Mouse (Mus musculus) kidney, adult 8-10 months (tissue): ENCODE data around the gene Mvd.

Source experiments
- DNase-seq, 2 experiments: peaks; one replicate each; pipeline ENCODE4 v3.0.0; 2022

The Mvd gene

DNA sequence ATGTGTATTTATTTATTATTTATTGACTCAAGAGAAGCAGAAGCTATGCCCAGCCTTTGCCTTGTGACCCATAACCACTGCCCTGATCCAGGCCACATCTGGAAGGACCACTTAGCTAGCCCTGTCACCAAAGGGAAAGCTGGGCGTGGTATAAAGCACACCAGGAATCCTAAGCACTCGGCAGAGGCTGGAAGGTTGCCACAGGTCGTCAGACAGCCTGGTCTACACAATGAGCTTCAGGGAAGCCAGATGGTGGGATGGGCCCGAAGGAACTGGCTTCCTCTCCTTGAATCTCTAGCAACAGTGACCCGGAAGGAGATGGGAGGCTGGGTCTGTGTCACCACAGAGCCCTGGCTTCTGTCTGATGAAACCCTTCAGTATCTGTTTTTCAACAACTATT is 19.6 kb downstream of the Mvd start:
- peak; percentile 37 to 52 for DNase-seq

DNA sequence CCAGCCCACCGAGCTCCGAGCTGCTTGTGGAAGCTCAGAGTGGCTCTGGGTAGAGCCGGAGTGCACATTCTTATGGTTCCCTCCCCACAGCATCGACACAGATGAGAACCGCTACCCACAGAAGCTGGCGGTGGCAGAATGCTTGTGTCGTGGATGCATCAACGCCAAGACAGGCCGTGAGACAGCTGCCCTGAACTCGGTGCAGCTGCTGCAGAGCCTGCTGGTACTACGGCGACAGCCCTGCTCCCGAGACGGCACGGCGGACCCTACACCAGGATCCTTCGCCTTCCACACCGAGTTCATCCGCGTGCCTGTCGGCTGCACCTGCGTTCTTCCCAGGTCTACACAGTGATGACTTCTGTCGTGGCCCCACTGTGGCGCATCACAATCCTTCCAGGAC is 20.0 kb downstream of the Mvd start:
- no peak for DNase-seq

DNA sequence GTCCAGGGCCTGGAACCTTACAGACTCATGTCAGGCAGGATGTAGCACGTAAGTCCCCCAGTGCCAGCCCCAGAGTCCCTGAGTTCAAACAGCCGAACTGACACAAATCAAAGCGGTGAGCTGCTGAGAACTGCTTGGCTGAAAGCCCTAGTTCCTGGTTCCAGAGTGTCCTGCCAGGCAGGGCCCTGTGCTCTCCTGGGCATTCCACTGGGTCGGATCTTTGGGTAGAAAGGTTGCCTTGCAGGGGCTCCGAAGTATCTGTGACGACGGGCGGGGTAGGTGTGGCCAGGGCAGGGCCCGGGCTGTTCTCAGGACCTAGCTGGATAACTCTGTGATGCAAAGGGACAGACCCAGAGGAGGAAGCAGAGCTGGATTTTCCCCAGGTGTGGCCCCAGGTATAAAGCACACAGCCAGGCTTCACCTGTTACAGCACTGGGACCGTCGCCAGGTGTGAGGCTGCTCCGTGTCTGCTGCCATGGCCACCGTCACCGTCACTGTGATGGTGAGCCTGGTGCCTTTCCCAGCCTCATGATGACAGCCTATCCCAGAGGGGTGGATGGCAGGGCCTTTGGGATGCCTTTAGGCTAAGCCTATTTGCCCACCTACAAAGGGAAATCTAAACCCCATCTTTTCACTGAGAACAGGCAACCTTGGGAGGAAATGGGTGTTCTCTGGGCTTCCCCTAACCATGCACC is 21.7 kb downstream of the Mvd start, which contains the start of gene Il17c:
Gene Il17c, plus strand, starts transcription at position 645 of the 695 bp plus-strand sequence.
- DNase-seq: peak in 1 of 2 experiments; percentile 39

DNA sequence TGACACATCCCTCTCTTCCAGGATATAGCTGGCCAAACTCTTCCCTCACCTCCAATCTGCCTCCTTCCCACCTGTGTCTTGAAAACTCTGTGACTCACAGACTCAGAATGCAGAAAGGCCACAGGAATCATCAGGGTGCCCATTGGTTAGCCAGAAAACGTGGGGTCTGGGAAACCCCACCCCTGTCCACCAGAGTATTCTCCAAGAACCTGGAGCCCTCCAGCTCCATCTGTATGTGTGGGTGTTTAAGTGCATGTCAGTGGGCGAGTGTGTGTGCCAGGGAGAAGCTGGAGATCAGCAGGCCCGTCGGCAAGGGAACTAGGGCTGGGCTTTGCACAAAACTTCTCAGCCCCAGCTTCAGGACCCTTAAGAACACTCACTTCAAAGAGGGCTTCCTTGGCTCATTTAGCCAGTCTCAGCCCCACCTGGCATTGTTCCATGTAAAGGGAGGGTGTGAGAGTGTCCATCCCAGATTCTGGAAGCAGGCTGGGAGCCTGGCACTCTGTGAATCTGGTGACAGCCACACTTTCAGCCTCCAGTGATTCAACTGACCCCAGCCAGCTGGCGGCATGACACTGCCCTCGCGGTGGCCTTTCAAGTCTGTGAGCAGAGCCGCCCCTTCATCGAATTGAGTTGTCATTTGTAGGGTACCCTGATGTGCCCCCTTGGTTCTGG is 23.2 kb downstream of the Mvd start:
- no peak for DNase-seq

DNA sequence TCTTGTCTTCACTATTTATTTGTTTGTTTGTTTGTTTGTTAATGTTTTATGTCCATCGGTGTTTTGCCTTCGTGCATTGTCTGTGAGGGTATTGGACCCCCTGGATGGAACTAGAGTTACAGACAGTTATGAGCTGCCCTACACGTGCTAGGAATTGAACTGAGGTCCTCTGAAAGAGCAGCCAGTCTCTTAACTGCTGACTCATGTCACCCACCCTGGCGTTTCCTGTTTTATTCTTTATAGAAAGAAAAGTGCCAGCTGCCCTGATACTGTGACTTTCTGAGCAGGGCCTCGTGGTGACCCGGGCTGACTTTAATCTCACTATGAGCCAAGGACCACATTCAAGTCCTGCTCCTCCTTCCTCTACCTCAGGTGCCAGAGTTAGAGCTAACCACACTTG is 27.7 kb downstream of the Mvd start:
- no peak for DNase-seq

DNA sequence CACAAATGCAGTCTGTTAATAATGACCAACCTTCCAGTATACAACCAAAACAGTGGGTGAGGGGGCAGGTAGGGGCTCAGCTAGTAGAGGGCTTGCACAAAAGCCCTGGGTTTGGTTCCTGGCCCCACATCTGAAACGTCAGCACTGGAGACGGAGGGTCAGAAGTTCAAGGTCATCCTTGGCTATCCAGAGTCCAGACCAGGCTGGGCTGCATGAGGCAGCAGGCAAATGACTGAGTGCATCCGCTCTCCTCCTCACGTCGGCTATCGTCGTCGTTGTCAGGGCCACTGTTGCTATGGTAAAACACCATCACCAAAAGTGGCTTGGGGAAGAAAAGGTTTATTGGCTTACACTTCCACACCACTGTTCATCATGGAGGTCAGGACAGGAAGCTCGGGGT is 28.9 kb downstream of the Mvd start:
- DNase-seq: no peak

DNA sequence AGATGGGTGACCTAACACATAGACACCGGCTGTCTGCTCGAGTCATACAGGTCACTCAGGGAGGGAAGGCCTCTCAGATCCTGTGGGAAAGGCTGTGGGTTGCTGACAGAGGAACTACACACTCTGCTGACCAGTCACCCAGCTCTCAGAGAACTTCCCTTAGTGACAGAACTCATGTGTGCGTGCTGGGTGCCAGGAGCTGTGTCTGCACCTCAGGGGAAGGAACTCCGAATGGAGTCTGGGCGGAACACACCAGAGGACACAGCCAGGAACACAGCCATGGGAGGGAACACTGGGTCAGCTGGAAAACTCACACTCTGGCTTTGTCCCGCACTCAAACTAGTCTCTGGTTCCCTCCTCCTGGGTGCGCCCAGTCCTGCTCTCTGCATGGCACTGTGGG is 35.5 kb downstream of the Mvd start:
- no peak for DNase-seq

DNA sequence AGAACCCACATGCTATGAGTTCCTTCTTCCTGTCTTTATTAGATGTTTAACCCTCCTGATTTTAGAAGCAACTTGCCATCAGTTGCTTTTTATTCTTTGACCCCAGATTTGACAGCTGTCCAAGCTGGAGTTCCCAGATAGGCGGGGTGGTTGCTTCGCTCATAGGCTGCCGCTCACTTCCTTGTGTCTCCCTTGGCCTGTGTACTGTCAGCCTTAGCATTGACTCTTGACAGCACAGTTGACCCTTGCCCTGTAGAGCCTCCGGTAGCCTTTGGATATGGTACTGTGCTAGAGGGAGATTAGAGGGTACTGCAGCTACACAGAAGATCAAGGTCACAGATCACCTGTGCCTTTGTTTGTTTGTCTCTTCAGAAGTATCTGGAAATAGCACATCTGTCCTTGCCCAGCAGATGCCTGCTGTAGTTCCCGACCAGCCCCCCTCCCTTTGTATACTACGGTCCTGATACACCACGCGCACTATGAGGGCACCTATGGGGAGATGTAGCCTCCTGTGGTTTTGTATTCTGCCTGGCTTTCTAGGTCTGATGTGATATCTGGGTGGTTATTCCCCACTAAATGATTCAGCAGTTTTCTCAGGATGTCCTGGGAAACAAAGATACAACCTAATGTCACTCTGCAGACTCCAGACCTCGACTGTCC is 37.9 kb downstream of the Mvd start:
- DNase-seq: peak; percentile 72 to 80

DNA sequence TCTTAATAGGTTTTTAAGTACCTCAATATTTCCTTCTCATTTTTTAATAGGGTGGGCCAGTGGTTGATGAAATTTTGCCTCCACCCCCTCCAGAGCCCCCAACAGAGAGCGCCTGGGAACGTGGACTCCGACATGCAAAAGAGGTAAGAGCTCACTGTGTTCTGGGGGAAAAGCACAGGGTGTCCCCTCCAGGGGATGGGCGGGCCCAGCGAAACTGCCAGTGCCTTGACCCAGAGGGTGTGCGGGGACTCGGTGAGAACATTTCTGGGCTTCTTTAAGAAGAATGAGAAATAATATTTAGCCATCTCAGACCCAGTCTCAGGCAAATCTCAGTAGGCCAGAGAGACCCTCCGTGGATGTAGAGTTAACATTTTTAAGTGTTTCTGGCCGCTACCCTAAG is 45.0 kb downstream of the Mvd start:
- DNase-seq: no peak

DNA sequence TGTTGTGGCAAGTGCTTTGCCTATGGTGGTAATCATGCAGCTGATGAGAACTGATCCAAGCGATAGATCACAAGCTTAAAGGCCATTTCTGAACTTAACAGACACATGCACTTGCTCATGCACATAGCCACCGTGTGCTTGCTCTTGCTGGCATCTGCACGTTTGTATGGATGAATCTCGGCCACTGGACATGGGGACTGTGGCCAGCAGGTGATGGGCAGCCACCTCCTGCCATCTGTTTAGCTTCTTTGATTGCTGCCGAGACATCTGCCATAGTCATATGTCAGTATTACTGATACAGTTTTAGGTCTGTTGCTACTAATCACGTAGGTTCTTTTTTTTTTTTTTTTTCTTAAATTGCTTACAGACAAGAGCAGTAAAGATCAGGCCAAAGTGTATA is 47.9 kb downstream of the Mvd start:
- no peak for DNase-seq

DNA sequence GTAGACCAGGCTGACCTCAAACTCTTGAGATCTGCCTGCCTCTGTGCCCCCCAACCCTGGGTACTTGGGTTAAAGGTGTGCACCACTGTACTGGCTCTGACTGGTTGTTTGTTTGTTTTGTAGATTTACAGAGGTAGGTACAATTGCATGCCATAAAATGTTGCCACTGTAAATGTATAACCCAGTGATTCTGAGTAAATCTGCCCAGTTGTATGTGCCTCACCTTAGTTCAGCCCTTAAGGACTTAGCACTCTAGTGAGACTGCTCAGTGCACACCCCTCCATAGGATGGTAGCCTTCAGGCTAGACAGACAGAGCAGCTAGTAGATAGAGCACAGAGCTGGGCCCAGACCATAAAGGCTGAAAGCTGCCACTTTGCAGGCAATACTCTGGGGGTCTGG is 49.5 kb downstream of the Mvd start:
- no peak for DNase-seq

DNA sequence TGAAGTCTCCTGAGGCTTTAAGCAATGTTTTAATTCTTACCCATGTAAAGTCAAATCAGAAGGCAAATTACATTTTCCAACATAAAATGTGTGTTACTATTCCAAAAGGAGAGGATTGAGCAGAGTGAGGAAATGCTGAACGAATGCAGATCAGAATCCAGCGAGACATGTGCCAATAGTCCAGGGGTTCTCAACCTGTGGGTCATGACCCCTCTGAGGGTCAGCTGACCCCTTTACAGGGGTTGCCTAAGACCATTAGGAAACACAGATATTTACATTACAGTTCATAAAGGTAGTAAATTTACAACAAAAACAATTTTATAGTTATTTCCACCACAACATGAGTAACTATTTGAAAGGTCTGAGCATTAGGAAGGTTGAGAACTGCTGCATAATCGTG is 52.5 kb downstream of the Mvd start:
- no peak for DNase-seq

DNA sequence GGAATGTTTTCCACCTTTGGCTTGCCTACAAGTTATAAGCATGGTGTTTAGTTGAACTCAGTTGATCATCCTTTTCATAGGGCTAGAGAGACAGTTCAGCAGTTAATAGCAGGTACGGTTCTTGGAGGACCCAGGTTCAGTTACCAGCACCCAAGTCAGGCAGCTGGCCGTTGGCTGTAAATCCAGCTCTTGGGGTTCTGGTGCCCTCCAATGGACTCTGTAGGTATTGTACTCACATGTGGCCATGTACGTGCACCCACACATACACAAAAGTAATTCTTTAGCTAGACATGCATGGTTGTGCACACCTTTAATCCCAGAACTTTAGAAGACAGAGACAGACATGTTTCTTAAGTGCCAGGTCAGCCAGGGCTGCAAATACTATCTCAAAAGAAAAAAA is 53.9 kb downstream of the Mvd start:
- no peak for DNase-seq
